Mouse (Mus musculus): ENCODE data around the gene Zc3h10. TPM values are rescaled to one million over a fixed set of nuclear protein-coding genes. Genes with fewer than 3 reads are reported as not detected.
A peak's percentile ranks its signal among the peaks of the same experiment; 100 is the strongest.
"Not testable (repeated sequence)": the region's sequence is repeated elsewhere in the genome, so short reads cannot be mapped to it uniquely, and the experiment has no call there.

Gene Zc3h10
- total RNA-seq, 2 experiments from 2014 or later, result 5.6 to 10.2 TPM

DNA sequence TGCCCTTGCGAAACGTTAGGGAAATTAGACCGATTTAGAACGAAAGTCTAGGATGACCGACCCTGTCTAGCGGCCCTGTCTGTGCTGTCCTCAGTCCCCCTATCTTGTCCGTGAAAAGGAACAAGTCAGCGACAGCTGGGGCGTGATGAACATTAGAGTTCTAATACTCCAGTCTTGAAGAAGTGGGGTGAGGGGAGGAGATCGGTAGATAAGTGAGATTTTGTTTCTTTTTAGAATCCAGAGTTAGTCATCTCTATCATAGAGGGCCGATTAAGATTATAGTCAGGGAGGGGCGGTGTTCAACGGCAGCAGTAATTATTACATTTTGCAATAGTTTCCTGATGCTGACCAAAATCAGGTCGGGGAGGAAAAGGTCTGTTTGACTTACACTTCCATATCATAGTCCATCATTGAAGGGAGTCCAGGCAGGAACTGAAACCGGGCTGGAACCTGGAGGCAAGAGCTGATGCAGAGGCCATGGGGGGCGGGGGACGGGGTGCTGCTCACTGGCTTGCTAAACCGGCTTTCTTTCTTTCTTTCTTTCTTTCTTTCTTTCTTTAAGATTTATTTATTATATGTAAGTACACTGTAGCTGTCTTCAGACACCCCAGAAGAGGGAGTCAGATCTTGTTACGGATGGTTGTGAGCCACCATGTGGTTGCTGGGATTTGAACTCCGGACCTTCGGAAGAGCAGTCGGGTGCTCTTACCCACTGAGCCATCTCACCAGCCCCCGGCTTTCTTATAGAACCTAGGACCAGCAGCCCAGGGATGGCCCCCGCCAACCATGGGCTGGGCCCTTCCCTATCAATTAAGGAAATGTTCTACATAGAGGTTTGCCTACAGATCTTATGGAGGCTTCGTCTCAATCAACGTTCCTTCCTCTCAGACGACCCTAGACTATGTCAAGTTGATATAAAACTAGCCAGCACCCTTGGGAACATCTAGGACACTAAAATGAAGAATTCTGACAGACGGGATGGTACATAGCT lies 20.9 kb downstream of the Zc3h10 start:
- ATAC-seq (replicated peaks; ENCODE audit: low FRiP score, low TSS enrichment, poor library complexity, severe bottlenecking), result no peak

DNA sequence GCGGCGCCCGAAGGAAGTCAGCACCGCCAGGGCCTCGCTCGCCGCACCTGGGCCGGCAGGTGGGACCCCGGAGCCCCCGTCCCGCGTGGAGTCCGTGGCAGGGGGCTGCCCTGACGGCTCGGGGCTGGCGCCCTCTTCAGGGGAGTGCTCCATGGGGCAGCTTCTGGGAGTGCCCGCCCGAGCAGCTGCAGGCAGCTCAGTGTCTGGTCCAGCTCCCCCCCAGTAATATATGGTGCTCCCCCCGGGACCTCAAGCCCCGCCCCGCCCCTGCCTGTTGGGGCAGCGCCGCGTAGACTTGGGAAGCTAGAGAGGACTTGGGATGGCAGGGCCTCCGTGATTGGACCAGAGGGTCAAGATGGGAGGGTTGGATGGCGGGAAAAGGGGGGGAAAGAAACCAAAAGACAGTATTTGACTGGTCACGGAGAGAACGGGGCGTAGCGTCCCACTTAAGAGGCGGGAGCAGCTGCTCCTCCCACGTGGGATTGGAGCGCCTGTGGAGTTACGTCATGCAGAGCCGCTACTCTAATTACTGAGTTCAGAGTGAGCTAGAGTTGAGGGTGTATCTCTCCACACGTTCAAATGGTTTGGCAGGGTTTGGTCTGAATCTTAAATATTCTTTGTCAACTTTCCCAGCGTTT lies 21.8 kb downstream of the Zc3h10 start, which contains the start of gene Esyt1:
Esyt1 (minus strand) TSS at position 201 of the 638 bp plus-strand sequence.
- ATAC-seq (replicated peaks; ENCODE audit: low FRiP score, low TSS enrichment, poor library complexity, severe bottlenecking), result peak; percentile 90

DNA sequence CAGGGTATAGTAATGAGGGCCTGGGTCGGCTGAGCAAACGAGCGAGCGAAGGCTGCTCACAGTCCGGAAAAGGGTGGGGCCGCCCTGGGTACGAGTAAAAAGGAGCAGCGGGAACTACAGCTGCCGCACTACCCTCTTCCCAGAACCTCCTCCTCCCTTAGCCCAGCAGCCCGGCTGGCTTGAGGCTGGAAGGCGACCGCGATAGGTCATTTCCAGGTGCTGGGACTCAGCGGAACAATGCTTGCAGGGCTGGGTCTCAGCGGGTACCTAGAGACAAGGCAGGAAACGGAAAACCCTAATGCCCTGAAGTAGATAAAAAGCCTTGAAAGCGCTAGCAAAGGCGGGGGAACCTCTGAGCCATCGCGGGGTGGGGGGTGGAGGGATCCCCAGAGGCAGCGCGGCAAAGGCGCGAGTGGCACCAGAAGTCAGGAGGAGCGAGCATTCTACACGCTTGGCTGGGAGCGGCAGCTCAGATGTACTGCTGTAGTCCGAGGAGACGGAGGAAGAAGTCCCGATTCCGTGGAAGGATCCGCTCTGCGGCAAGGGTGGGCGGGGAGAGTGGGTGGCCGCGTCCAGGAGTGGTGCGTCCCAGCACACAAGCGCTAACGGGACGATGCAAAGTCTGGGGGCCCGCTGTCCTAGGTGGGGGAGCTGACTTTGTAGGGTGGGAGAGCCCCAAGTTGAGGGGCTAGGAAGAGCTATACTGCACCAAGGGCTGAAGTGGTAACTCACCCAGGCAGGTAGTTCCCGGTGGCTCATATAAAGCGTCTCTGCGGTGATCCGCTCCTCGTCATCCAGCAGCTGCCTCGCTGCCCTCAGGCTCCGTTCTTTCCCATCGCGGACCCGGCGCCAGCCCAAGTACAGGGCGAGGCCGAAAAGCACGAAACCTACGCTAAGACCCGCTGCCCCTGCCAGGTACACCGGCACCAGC lies 22.6 kb downstream of the Zc3h10 start:
- peak; percentile 53 for ATAC-seq (replicated peaks; ENCODE audit: low FRiP score, low TSS enrichment, poor library complexity, severe bottlenecking)

DNA sequence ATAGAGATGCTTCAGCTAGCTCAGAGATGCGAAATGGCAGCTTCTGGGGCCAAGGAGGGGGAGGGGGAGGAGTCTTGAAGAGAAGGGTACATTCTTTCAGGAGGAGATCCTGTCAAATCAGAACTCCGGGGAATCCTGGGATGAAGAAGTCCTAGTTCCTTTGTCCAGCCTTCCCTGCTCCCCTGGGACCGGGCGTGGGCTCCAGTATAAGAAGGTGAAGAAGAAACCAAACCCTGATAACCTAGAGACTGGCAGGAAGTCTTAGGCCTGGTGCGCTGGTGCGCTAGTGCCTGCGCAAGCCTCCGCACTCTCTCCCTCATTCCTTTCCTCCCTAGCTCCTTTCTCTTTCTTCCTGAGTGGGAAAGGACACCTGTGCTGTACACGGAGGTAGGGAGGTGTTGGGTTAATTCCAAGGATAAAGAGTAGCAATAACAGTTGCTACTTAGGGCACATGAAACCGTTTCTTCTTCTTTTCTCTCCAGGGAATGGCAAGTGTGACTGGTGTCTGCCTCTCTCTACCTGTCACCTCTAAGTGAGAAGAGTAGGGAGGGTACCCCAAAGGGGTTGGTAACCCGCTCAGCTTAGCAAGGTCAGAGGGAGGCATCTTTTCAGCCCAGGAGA lies 23.4 kb downstream of the Zc3h10 start:
- ATAC-seq (replicated peaks; ENCODE audit: low FRiP score, low TSS enrichment, poor library complexity, severe bottlenecking), result no peak; the same call in 1 of the 2 replicates

DNA sequence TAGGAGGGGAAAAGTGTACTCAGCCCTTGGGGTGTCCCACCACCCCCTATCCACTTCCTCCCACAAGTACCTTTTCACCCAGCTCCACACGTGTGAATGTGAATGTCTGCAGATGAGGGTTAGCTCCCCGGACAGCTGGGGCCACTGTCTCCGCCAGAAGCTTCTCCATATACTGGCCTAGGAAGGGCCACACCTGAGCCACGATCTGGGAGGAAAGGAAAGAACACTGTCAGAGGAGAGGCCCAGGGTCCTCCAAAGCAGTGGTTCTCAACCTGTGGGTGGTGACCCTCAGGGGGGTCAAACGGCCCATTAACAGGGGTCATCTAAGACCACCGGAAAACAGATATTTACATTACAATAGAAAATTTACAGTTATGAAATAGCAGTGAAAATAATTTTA lies 25.2 kb downstream of the Zc3h10 start:
- ATAC-seq (replicated peaks; ENCODE audit: low FRiP score, low TSS enrichment, poor library complexity, severe bottlenecking), result no peak

DNA sequence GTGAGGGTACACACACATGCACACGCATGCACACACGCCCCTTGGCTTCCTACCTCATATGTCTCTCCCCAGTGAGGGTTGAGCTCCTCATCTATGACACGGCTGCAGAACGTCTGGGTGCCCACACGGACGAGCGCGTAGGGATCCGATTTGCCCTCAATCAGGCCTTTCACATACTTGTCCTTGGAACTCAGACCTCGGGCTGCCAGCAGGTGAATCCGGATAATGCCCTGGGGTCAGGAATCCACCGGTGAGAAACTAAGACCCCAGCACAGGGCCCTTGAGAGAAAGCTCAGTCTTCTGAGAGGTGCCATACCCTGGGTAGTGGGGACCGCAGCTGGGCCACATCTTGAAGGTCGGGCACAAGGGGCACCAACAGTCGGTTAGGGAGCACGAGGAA lies 27.0 kb downstream of the Zc3h10 start:
- no peak for ATAC-seq (replicated peaks; ENCODE audit: low FRiP score, low TSS enrichment, poor library complexity, severe bottlenecking)

DNA sequence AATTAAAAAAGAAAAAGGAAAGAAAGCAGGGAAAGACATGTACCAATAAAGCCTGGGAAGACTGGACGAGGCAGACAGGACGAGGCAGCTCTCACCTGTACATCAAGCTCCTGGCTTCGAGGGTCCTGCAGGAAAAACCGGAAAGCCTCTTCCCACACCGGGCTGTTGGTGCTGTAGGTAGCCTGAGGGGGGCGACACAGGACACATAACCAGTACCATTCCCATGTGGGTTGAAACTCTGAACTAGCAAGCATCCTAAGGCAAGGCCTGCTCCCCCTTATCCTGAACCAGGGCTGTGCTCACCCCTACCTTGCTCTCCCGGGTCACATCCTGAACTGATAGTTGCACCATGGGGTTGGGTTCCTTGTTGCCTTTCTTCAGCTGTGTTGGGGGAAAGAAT lies 28.7 kb downstream of the Zc3h10 start:
- ATAC-seq (replicated peaks; ENCODE audit: low FRiP score, low TSS enrichment, poor library complexity, severe bottlenecking), result peak; percentile 33; the same call in 1 of the 2 replicates

DNA sequence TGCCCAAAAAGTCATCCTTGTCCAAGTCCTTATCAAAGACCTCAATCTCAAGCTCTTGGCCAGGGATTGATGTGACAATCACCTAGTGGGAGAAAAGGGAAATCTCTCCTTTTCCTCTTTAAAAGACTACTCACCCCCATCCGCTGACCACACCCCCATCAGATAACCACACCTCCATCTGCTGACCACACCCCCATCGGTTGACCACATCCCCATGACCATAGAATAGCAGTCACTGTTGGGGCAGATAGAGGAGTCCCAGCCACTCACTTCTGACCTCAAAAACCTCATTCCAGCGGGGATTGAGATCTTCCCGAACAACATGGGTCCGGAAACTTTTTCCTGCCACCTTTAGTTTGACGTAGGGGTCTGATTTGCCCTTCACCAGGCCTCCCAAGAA lies 30.9 kb downstream of the Zc3h10 start:
- no peak for ATAC-seq (replicated peaks; ENCODE audit: low FRiP score, low TSS enrichment, poor library complexity, severe bottlenecking)

DNA sequence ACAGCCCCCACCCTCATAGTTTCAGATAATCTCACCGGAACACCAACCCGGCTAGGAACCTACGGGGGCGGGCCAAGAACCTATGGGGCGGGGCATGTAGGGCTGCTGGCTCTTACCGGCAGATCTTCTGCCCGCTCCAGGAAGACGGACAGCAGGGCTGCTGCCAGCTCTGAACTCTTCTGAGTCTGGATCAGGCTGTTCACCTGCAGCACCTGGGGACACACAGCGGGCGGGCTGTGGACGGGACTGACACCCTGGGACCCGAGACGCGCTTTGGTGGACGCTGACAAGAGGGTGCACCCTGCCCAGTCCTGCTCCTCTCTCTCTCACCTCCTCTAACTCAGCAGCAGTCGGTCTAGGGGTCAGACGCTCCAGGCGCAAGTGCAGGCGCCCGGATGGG lies 31.5 kb downstream of the Zc3h10 start:
- no peak for ATAC-seq (replicated peaks; ENCODE audit: low FRiP score, low TSS enrichment, poor library complexity, severe bottlenecking)

DNA sequence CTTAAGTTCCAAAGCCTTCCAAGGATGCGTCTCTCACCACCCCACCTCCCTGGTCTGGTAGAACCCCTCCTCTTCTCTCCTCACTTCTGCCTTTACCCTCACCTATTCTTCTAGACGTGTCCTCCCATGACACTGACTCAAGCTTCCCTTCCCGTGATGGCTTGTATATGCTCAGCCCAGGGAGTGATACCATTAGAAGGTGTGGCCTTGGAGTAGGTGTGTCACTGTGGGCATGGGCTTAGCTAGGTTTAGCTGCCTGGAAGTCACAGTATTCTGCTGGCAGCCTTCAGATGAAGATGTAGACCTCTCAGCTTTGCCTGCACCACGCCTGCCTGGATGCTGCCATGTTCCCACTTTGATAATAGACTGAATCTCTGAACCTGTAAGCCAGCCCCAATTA lies 32.5 kb downstream of the Zc3h10 start:
- ATAC-seq (replicated peaks; ENCODE audit: low FRiP score, low TSS enrichment, poor library complexity, severe bottlenecking), result no peak

DNA sequence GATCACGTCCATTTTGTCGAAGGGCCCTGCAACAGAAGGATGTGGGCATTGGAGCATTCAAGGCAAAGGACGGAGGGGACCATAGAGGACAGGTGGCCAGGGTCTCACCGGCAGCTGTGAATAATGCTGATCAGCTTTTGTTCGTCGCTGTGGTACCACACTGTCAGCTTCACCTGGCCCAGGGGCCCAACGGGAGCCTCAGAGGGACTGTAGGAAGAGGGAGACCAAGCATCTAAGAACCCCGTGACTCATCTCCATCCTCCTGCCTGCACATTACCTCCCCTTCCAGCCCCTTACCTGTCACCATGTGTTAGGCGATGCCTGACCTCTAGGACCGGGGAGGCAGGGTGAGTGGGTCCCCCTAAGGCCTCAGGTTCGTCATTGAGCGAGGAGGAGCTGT lies 35.8 kb downstream of the Zc3h10 start:
- no peak for ATAC-seq (replicated peaks; ENCODE audit: low FRiP score, low TSS enrichment, poor library complexity, severe bottlenecking)

DNA sequence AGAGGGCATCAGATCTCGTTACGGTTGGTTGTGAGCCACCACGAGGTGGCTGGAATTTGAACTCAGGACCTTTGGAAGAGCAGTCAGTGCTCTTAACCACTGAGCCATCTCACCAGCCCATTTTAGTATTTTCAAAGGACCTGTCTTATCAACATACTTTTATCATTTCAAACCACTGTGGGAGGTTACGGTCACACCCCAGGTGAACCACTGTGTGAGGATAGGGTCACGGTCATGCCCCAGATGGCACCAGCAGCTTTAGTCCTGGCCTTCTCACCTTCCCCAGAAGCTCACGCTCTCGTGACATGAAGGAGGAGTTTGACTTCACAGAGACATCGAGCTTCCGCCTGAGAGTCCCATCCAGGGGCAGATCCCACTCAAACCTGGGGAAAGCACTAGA lies 36.4 kb downstream of the Zc3h10 start:
- 0 out of 2 replicates have a peak, but pooled peaks have one; percentile 51 for ATAC-seq (replicated peaks; ENCODE audit: low FRiP score, low TSS enrichment, poor library complexity, severe bottlenecking)

DNA sequence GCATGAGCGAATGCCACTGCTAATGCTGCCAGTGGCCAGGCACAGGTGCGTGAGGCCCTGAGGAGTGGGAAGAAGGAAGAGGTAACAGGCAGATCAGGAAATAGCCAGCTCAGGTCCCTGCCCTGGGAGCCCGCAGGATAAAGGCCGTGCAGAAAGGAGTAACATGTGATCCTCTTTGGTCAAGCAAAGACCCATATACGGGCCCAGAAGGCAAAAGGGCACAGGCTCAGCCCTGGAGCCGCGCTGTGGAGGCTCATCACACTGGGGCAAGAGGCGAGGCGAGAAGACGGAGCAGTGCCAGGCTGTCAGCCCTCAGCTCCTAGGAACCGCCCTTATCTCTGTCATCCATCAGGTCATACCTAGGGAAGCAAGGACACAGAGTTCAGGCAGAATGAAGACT lies 37.3 kb downstream of the Zc3h10 start:
- ATAC-seq (replicated peaks; ENCODE audit: low FRiP score, low TSS enrichment, poor library complexity, severe bottlenecking), result 0 out of 2 replicates have a peak, but pooled peaks have one; percentile 36

DNA sequence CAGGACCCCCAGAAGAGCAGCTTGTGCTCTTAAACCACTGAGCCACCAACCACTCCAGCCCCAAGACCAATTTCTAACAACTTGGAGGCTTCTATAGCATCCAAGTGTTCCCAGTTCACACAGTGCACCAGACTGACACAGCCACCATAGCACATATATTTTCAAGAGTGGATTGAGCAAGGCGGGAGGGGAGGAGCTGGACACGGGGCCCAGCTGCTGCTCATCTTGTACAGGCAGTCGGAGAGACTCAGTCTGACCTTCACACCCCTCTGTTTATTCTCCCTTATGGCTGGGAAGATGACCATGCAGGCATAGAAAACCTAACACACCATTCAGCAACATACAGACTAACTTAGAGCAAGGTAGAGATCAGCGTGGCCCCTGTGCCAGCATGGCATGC lies 37.7 kb downstream of the Zc3h10 start:
- no peak for ATAC-seq (replicated peaks; ENCODE audit: low FRiP score, low TSS enrichment, poor library complexity, severe bottlenecking)

DNA sequence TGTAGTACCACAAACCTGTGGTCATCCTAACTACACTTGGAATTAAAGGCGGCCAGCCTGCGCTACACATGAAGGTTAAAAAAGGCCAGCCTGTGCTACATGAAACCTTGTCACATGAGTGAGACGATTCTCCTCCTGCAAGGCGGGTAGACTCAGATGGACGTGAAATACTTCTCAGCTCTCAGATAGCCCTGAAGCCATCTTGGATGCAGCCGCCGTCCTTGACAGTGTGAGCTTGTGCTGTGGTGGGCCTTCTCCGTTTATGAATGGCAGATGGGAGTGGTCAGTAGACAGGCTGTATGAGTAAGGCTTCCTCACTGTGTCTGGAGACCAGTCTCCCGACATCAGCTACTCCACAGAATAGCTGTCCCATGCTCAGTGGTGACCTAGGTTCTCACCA lies 38.4 kb downstream of the Zc3h10 start:
- no peak for ATAC-seq (replicated peaks; ENCODE audit: low FRiP score, low TSS enrichment, poor library complexity, severe bottlenecking)

DNA sequence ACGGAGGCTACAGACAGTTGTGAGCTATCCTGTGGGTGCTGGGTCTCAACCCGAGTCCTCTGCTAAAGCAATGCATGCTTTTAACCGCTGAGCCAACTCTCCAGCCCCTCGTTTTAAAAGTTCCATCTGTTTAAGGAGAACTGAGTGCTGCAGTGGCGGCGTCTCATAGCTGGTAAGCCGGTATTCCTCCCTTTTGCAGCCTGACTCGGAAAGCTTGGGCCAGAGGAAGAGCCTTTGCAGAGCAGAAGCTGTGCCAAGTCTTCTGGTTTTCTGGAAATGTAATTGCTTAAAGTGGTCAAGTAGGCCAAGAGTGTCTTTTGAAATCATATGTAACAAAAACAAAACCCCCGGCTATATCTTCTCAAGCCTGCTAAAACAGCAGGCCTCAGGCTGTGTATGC lies 39.3 kb downstream of the Zc3h10 start:
- ATAC-seq (replicated peaks; ENCODE audit: low FRiP score, low TSS enrichment, poor library complexity, severe bottlenecking), result no peak

DNA sequence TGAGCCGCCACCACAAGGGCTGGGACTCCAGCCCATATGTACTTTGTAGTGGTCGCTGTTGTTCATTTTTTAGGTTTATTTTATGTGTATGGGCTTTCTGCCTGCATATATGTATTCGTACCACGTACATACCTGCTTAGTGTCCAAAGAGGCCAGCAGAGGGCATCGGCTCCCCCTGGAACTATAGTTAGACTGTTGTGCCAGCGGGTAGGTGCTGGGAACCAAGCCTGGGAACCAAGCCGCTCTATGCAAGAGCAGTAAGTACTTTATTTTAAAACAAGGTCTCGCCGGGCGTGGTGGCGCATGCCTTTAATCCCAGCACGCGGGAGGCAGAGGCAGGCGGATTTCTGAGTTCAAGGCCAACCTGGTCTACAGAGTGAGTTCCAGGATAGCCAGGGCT lies 41.6 kb downstream of the Zc3h10 start:
- no peak for ATAC-seq (replicated peaks; ENCODE audit: low FRiP score, low TSS enrichment, poor library complexity, severe bottlenecking)

DNA sequence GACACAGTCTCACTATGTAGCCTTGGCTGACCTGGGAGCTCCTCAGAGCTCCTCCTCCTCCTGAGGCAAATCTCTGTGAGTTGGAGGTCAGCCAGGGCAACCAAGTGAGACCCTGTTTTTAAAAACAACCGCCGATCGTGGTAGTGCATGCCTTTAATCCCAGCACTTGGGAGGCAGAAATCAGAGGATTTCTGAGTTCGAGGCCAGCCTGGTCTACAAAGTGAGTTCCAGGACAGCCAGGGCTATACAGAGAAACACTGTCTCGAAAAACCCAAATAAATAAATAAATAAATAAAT lies 42.3 kb downstream of the Zc3h10 start:
- ATAC-seq (replicated peaks; ENCODE audit: low FRiP score, low TSS enrichment, poor library complexity, severe bottlenecking), result not testable (repeated sequence)

DNA sequence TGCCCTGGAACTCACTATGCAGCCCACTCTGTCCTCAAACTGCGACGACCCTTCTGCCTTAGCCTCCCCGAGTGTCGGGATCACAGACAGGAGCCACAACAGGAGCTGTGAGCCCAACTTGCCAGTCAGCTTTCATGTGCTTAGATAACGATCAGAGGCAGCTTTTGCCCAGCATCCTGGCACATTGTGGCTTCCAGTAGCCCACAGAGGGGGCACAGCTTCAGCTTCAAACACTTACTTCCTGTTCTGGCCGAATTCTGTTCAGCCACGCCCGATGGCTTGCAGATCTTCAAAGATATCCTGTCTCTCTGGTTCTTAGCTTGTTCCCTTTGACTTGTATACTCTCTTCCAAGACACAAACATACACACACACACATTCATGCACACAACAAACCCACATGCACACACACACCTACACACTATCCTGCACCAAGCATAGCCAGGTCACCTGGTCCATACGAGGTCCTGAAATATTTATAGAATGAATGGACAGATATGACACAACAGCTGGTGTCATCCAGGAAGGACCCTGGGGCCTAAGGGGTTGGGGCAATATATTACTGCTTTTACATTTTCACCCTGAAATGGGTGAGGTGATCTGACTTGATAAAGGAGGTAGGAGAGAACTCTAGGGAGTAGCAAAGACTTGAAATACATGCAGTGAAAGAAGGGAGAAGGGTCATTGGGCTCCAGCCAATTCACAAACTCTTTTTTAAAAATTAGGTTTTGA lies 42.8 kb downstream of the Zc3h10 start:
- peak; percentile 53 for ATAC-seq (replicated peaks; ENCODE audit: low FRiP score, low TSS enrichment, poor library complexity, severe bottlenecking)
